Mouse (Mus musculus): Measurements from ENCODE around the gene Sh2d1b1. TPM values are rescaled to one million over a fixed set of nuclear protein-coding genes. Genes with fewer than 3 reads are reported as not detected.

The Sh2d1b1 gene
- total RNA-seq, 2 experiments from 2014 or later, result not detected

DNA sequence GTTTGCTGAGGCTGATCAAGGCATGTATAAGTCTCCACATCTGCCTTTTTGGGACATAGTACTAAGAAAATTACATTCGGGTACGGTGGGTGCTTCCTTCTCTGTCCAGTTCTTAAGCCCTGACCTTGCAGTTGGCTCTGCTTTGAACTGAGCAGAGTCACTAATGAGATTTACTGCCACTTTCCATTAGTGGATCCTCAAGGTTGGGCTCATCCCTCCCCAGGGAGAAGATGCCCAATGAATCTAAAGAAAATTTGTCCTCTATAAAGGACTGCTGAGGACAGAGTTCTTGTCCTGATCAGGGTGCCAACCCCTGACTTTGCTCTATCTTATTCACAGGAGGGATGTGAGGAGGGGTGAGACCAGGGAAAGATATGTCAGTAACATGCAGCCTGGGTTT lies 44.9 kb downstream of the Sh2d1b1 start:
- no peak for DNase-seq (ENCODE audit: extremely low spot score in 1 of 2, low spot score in 1 of 2)

- DNase-seq (ENCODE audit: extremely low spot score in 1 of 2, low spot score in 1 of 2), result no peak
Observed at GRCm38 (mm10) chr1:170323001-170323400, 45.9 kb downstream of the Sh2d1b1 start.

DNA sequence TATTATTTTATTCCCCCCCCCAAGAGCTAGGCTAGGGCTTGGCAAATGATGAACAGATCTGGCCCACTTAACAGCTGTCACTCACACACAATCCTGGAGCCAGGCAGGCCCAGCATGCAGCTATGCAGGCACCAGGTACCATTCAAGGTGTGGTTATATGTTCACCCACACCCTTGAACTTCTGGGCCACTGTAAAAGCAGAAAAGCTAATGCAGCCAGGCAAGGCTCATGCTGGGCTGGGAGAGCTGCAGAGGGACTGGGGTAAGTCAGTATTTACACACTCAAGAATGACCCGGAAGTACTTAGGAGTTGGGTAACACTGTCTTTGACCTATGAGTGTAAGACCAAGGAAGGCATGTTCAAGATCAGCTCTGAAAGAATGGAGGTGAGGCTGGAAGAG lies 47.2 kb downstream of the Sh2d1b1 start:
- no peak for DNase-seq (ENCODE audit: extremely low spot score in 1 of 2, low spot score in 1 of 2)

DNA sequence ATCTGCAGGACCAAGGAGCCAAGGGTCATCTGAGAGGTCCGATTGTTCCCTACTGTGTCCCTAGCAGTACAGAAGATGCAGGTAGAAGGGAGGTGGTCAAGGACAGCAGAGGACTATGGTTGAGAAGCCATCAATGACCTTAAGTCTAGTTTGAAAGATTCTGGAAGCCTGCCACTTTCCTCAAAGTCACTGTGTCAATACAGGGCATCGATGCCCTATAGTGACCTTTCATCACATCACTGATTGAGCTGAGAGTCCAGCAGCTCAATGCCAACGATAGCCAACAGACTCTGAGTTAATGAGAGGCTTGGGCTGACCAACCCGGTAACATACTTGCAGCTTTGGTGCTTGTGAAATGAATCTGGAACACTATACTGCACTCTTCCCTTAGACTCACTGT lies 48.2 kb downstream of the Sh2d1b1 start:
- DNase-seq (ENCODE audit: extremely low spot score in 1 of 2, low spot score in 1 of 2), result no peak

GRCm38 (mm10) chr1:170331926-170332325 lies 54.8 kb downstream of the Sh2d1b1 start:
- DNase-seq (ENCODE audit: extremely low spot score in 1 of 2, low spot score in 1 of 2), result no peak

- no peak for DNase-seq (ENCODE audit: extremely low spot score in 1 of 2, low spot score in 1 of 2)
Observed at GRCm38 (mm10) chr1:170332775-170333174, 55.7 kb downstream of the Sh2d1b1 start.

Other genes starting within 250 kb of the Sh2d1b1 start
- 1 to 10 TPM; 4.1 to 4.6 TPM for gene Ddr2, start 166.6 kb upstream of the Sh2d1b1 start, total RNA-seq (2021)
- 10 to 100 TPM; 53.0 to 60.0 TPM for gene Uap1, start 102.4 kb upstream of the Sh2d1b1 start, total RNA-seq (2021)
- 100 to 1,000 TPM; 144 to 145 TPM for gene Uhmk1, start 61.9 kb upstream of the Sh2d1b1 start, total RNA-seq (2021)
- not detected for gene Sh2d1b2, start 44.6 kb upstream of the Sh2d1b1 start, total RNA-seq (2021)
- gene Gm7694, start 29.0 kb downstream of the Sh2d1b1 start, total RNA-seq (2021), result 1 to 10 TPM; 2.6 to 3.1 TPM
- not detected for gene Spata46, start 31.5 kb downstream of the Sh2d1b1 start, total RNA-seq (2021)